Mouse (Mus musculus): ENCODE measurements around the gene Srsf1.
A peak's percentile ranks its signal among the peaks of the same experiment; 100 is the strongest.

Srsf1 gene

GRCm38 (mm10) chr11:88073343-88073875, 26.2 kb downstream of the Srsf1 start:
- DNase-seq = no peak

- DNase-seq = no peak
Observed at GRCm38 (mm10) chr11:88075701-88076100, 28.5 kb downstream of the Srsf1 start.

GRCm38 (mm10) chr11:88076394-88076793, 29.2 kb downstream of the Srsf1 start:
- no peak for DNase-seq

GRCm38 (mm10) chr11:88083699-88084098, 36.5 kb downstream of the Srsf1 start:
- DNase-seq = no peak

- DNase-seq = peak; percentile 86 to 87
Observed at GRCm38 (mm10) chr11:88086737-88087627, 39.8 kb downstream of the Srsf1 start.

- DNase-seq = no peak
Observed at GRCm38 (mm10) chr11:88089150-88089549, 42.0 kb downstream of the Srsf1 start.

- DNase-seq = no peak
Observed at GRCm38 (mm10) chr11:88090293-88090692, 43.1 kb downstream of the Srsf1 start.

- no peak for DNase-seq
Observed at GRCm38 (mm10) chr11:88091949-88092348, 44.8 kb downstream of the Srsf1 start.

GRCm38 (mm10) chr11:88097173-88097572, 50.0 kb downstream of the Srsf1 start:
- DNase-seq = no peak

GRCm38 (mm10) chr11:88098021-88098729, 51.0 kb downstream of the Srsf1 start, which contains the start of gene Cuedc1:
Cuedc1 (plus strand) TSS chr11:88098058.
- no peak for DNase-seq

- peak; percentile 61 to 66 for DNase-seq
Observed at GRCm38 (mm10) chr11:88098787-88099598, 51.8 kb downstream of the Srsf1 start.

- peak; percentile 71 to 74 for DNase-seq
Observed at GRCm38 (mm10) chr11:88099599-88100023, 52.4 kb downstream of the Srsf1 start.

GRCm38 (mm10) chr11:88100170-88100569, 53.0 kb downstream of the Srsf1 start:
- no peak for DNase-seq
